Mouse (Mus musculus): ENCODE measurements around the gene Hivep3.

Hivep3 gene

GRCm38 (mm10) chr4:120018426-120018825 is 284.8 kb downstream of the Hivep3 start:
- peak; percentile 53 to 59 for DNase-seq (ENCODE audit: low spot score in 2 of 2)

- DNase-seq (ENCODE audit: low spot score in 2 of 2), result no peak
Observed at GRCm38 (mm10) chr4:120022392-120022791, 288.8 kb downstream of the Hivep3 start.

- no peak for DNase-seq (ENCODE audit: low spot score in 2 of 2)
Observed at GRCm38 (mm10) chr4:120023221-120023840, 289.7 kb downstream of the Hivep3 start.

GRCm38 (mm10) chr4:120024071-120024470 is 290.5 kb downstream of the Hivep3 start:
- DNase-seq (ENCODE audit: low spot score in 2 of 2), result peak; percentile 75 to 86

- DNase-seq (ENCODE audit: low spot score in 2 of 2), result no peak
Observed at GRCm38 (mm10) chr4:120027671-120028070, 294.1 kb downstream of the Hivep3 start.

GRCm38 (mm10) chr4:120029937-120030336 is 296.4 kb downstream of the Hivep3 start:
- no peak for DNase-seq (ENCODE audit: low spot score in 2 of 2)

- peak; percentile 62 to 68 for DNase-seq (ENCODE audit: low spot score in 2 of 2)
Observed at GRCm38 (mm10) chr4:120032320-120032983, 298.9 kb downstream of the Hivep3 start.

GRCm38 (mm10) chr4:120032984-120033355 is 299.4 kb downstream of the Hivep3 start:
- DNase-seq (ENCODE audit: low spot score in 2 of 2), result peak in 1 of 2 experiments; percentile 65

GRCm38 (mm10) chr4:120036294-120036693 is 302.7 kb downstream of the Hivep3 start:
- DNase-seq (ENCODE audit: low spot score in 2 of 2), result no peak

GRCm38 (mm10) chr4:120037007-120037406 is 303.4 kb downstream of the Hivep3 start:
- DNase-seq (ENCODE audit: low spot score in 2 of 2), result no peak

GRCm38 (mm10) chr4:120041520-120041919 is 307.9 kb downstream of the Hivep3 start:
- no peak for DNase-seq (ENCODE audit: low spot score in 2 of 2)

- peak in 1 of 2 experiments; percentile 42 for DNase-seq (ENCODE audit: low spot score in 2 of 2)
Observed at GRCm38 (mm10) chr4:120042480-120042879, 308.9 kb downstream of the Hivep3 start.

GRCm38 (mm10) chr4:120044612-120045011 is 311.0 kb downstream of the Hivep3 start:
- DNase-seq (ENCODE audit: low spot score in 2 of 2), result no peak

- peak; percentile 79 to 90 for DNase-seq (ENCODE audit: low spot score in 2 of 2)
Observed at GRCm38 (mm10) chr4:120045131-120045537, 311.6 kb downstream of the Hivep3 start.

GRCm38 (mm10) chr4:120045871-120046270 is 312.3 kb downstream of the Hivep3 start:
- no peak for DNase-seq (ENCODE audit: low spot score in 2 of 2)

GRCm38 (mm10) chr4:120047060-120047459 is 313.5 kb downstream of the Hivep3 start:
- DNase-seq (ENCODE audit: low spot score in 2 of 2), result peak; percentile 49 to 61

GRCm38 (mm10) chr4:120048274-120048673 is 314.7 kb downstream of the Hivep3 start:
- no peak for DNase-seq (ENCODE audit: low spot score in 2 of 2)

- no peak for DNase-seq (ENCODE audit: low spot score in 2 of 2)
Observed at GRCm38 (mm10) chr4:120049857-120050256, 316.3 kb downstream of the Hivep3 start.

GRCm38 (mm10) chr4:120052481-120052880 is 318.9 kb downstream of the Hivep3 start:
- no peak for DNase-seq (ENCODE audit: low spot score in 2 of 2)

GRCm38 (mm10) chr4:120053026-120054005 is 319.7 kb downstream of the Hivep3 start:
- DNase-seq (ENCODE audit: low spot score in 2 of 2), result no peak

GRCm38 (mm10) chr4:120054145-120054544 is 320.6 kb downstream of the Hivep3 start:
- DNase-seq (ENCODE audit: low spot score in 2 of 2), result no peak

- DNase-seq (ENCODE audit: low spot score in 2 of 2), result no peak
Observed at GRCm38 (mm10) chr4:120056451-120056850, 322.9 kb downstream of the Hivep3 start.
